Mouse (Mus musculus) intestine, embryonic 15.5 days (tissue): Measurements from ENCODE around the gene F2rl3. TPM values are rescaled to one million over a fixed set of nuclear protein-coding genes. Genes with fewer than 3 reads are reported as not detected.

Source experiments
- ATAC-seq: fragments of 200-750 bp; cut with Nextera tagmentation; 2 replicates; pipeline ENCODE4 v1.8.0; 2017; ENCODE audit warnings: moderate TSS enrichment, moderate library complexity
- H3K27ac ChIP-seq: fragments of 300-500 bp; sonication (generic); 2 replicates; pipeline ENCODE4 v1.5.1; 2015; ENCODE audit warnings: mild to moderate bottlenecking, inconsistent platforms
- H3K27me3 ChIP-seq: fragments of 300-500 bp; sonication (generic); replicated peaks from 2 replicates; pipeline ENCODE4 v1.6.1; 2015; ENCODE audit warnings: inconsistent platforms
- H3K36me3 ChIP-seq: fragments of 300-500 bp; sonication (generic); 2 replicates; pipeline ENCODE4 v1.6.1; 2015; ENCODE audit warnings: inconsistent platforms
- H3K4me1 ChIP-seq: fragments of 300-500 bp; sonication (generic); replicated peaks from 2 replicates; pipeline ENCODE4 v1.6.1; 2015; ENCODE audit warnings: inconsistent platforms
- H3K4me2 ChIP-seq: fragments of 300-500 bp; sonication (generic); replicated peaks from 2 replicates; pipeline ENCODE4 v1.6.1; 2015; ENCODE audit warnings: mild to moderate bottlenecking, inconsistent platforms
- H3K4me3 ChIP-seq: fragments of 300-500 bp; sonication (generic); replicated peaks from 2 replicates; pipeline ENCODE4 v1.5.1; 2015; ENCODE audit warnings: inconsistent platforms
- H3K9ac ChIP-seq: fragments of 300-500 bp; sonication (generic); 2 replicates; pipeline ENCODE4 v1.6.1; 2015; ENCODE audit warnings: inconsistent platforms
- H3K9me3 ChIP-seq: fragments of 300-500 bp; sonication (generic); 2 replicates; pipeline ENCODE4 v1.6.1; 2016; ENCODE audit warnings: inconsistent platforms
- WGBS: fragments of 180-500 bp; shearing (Covaris S2); methylation state at CpG from one replicate; pipeline ENCODE4 v1.1.7; 2015; 5-methylcytosine and 5-hydroxymethylcytosine counted together
- polyA plus RNA-seq: library from polyadenylated mRNA; unstranded; fragments of >200 nt; fragmentation: Nextera tagmentation; extraction: Ambion mirVana; gene quantifications from 2 replicates; pipeline ENCODE4 v1.2.1, GENCODE M21; 2015

F2rl3 gene
- polyA plus RNA-seq, 1 experiment from 2014 or later = 3.5 TPM

- ATAC-seq = no peak
- no peak overlapping the region for H3K9ac ChIP-seq
- no peaks in the 10 kb centered on the region for H3K27me3 ChIP-seq
- no peaks in the 10 kb centered on the region for H3K4me1 ChIP-seq
- H3K4me2 ChIP-seq = no peak overlapping the region
- H3K27ac ChIP-seq = no peak overlapping the region
- no peak overlapping the region for H3K4me3 ChIP-seq
- 89% methylated on average over 4 of the region's 4 CpGs for WGBS
- H3K9me3 ChIP-seq = no peaks in the 10 kb centered on the region
- no peaks in the 10 kb centered on the region for H3K36me3 ChIP-seq
These were observed 19.0 kb downstream of the F2rl3 start for GRCm38 (mm10) chr8:72780644-72781043.

GRCm38 (mm10) chr8:72801583-72801982 is 39.9 kb downstream of the F2rl3 start:
- Histone ChIP-seq H3K9ac (no peak overlapping the region), H3K4me3 (no peak overlapping the region), H3K9me3 (no peaks in the 10 kb centered on the region), H3K36me3 (no peaks in the 10 kb centered on the region), H3K27ac (no peak overlapping the region), H3K4me2 (no peak overlapping the region), H3K27me3 (no peaks in the 10 kb centered on the region), H3K4me1 (no peaks in the 10 kb centered on the region)
- 86% methylated on average over 2 of the region's 2 CpGs for WGBS
- ATAC-seq = no peak

GRCm38 (mm10) chr8:72812690-72813089 is 51.0 kb downstream of the F2rl3 start:
- WGBS = 89% methylated on average over 3 of the region's 3 CpGs
- Histone ChIP-seq H3K4me1 (no peaks in the 10 kb centered on the region), H3K27ac (no peak overlapping the region), H3K9ac (no peak overlapping the region), H3K4me2 (no peak overlapping the region), H3K27me3 (no peaks in the 10 kb centered on the region), H3K4me3 (no peak overlapping the region), H3K36me3 (no peaks in the 10 kb centered on the region; the same call in 1 of the 2 replicates), H3K9me3 (no peaks in the 10 kb centered on the region)
- ATAC-seq = no peak

Other genes with a start within 250 kb of the F2rl3 start
- gene Med26, start 213.6 kb upstream of the F2rl3 start, polyA plus RNA-seq = 13.1 and 14.0 TPM in 2 replicates
- 115 and 127 TPM in 2 replicates for gene Smim7, start 190.8 kb upstream of the F2rl3 start, polyA plus RNA-seq
- gene Tmem38a, start 189.8 kb upstream of the F2rl3 start, polyA plus RNA-seq = 12.6 and 13.3 TPM in 2 replicates
- 0.08 and 0.14 TPM in 2 replicates for gene Nwd1, start 115.2 kb upstream of the F2rl3 start, polyA plus RNA-seq
- gene Sin3b, start 38.6 kb upstream of the F2rl3 start, polyA plus RNA-seq = 132 and 150 TPM in 2 replicates